Mouse (Mus musculus) heart, adult 11 months (tissue): ENCODE data around the gene Aifm3.

Experiments used
- DNase-seq: peaks from one replicate; pipeline ENCODE4 v3.0.0; 2022

Aifm3 gene

GRCm38 (mm10) chr16:17554702-17555101 lies 65.3 kb downstream of the Aifm3 start:
- DNase-seq, result peak; percentile 88

DNA sequence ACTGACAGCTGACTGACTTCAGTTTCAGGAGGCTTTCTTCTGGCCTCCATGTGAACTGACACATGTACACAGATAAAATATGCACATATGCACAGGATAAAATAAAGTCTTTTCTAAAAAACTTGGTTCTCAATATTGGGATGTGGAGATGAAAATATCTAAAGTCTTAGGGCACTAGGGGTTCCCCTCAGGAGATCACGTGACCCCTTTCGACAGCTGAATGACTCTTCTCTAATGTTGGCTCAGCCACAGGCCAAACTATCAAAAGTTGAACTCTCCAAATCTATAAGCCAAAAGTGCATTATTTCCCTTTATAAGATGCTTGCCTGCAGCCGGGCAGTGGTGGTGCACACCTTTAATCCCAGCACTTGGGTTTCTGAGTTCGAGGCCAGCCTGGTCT lies 66.8 kb downstream of the Aifm3 start:
- DNase-seq, result no peak

- DNase-seq, result no peak
Observed at GRCm38 (mm10) chr16:17556907-17557306, 67.5 kb downstream of the Aifm3 start.
